Mouse (Mus musculus) intestine, postnatal 0 days (tissue): ENCODE data around the gene Gm12216. TPM values are rescaled to one million over a fixed set of nuclear protein-coding genes. Genes with fewer than 3 reads are reported as not detected.
"Not testable (repeated sequence)": the region's sequence is repeated elsewhere in the genome, so short reads cannot be mapped to it uniquely, and the experiment has no call there.

ENCODE experiments used
- ATAC-seq: fragments of 200-750 bp; cut with Nextera tagmentation; 2 replicates; pipeline ENCODE4 v1.8.0; 2017; ENCODE audit warnings: mild to moderate bottlenecking, moderate TSS enrichment, moderate library complexity
- H3K27ac ChIP-seq: fragments of 300-500 bp; sonication (generic); 2 replicates; pipeline ENCODE4 v1.5.1; 2014; ENCODE audit warnings: mild to moderate bottlenecking, low read depth, low read length, moderate library complexity
- H3K27me3 ChIP-seq: fragments of 300-500 bp; sonication (generic); replicated peaks from 2 replicates; pipeline ENCODE4 v1.6.1; 2014; ENCODE audit warnings: low read length, mixed read lengths; ENCODE audit not compliant: control insufficient read depth, insufficient read depth
- H3K36me3 ChIP-seq: fragments of 300-500 bp; sonication (generic); 2 replicates; pipeline ENCODE4 v1.6.1; 2014; ENCODE audit warnings: mild to moderate bottlenecking, moderate library complexity; ENCODE audit not compliant: control insufficient read depth, insufficient read depth
- H3K4me1 ChIP-seq: fragments of 300-500 bp; sonication (generic); replicated peaks from 2 replicates; pipeline ENCODE4 v1.6.1; 2014; ENCODE audit warnings: antibody characterized with exemption, low read length, mixed read lengths; ENCODE audit not compliant: control insufficient read depth, insufficient read depth
- H3K4me2 ChIP-seq: fragments of 300-500 bp; sonication (generic); replicated peaks from 2 replicates; pipeline ENCODE4 v1.6.1; 2014; ENCODE audit warnings: low read depth, mild to moderate bottlenecking, moderate library complexity
- H3K4me3 ChIP-seq: fragments of 300-500 bp; sonication (generic); 2 replicates; pipeline ENCODE4 v1.5.1; 2014; ENCODE audit warnings: low read depth, low read length
- H3K9ac ChIP-seq: fragments of 300-500 bp; sonication (generic); 2 replicates; pipeline ENCODE4 v1.6.1; 2014; ENCODE audit warnings: mild to moderate bottlenecking, low read depth, low read length
- H3K9me3 ChIP-seq: fragments of 300-500 bp; sonication (generic); 2 replicates; pipeline ENCODE4 v1.6.1; 2016; ENCODE audit warnings: mixed run types; ENCODE audit not compliant: control insufficient read depth
- CTCF ChIP-seq: sonication (generic); IDR thresholded peaks from 2 replicates; pipeline ENCODE4 v1.5.1; 2016; ENCODE audit warnings: low read depth, mild to moderate bottlenecking, control low read depth, antibody characterized with exemption, moderate library complexity
- WGBS: fragments of 180-500 bp; shearing (Covaris S2); extraction: QIAGEN DNeasy Blood & Tissue Kit; methylation state at CpG from one replicate; pipeline ENCODE4 v1.1.7; 2014; 5-methylcytosine and 5-hydroxymethylcytosine counted together
- polyA plus RNA-seq: library from polyadenylated mRNA; unstranded; fragments of >200 nt; fragmentation: Nextera tagmentation; extraction: Ambion mirVana; gene quantifications from 2 replicates; pipeline ENCODE4 v1.2.1, GENCODE M21; 2015

The Gm12216 gene
- polyA plus RNA-seq, 1 experiment from 2014 or later: 6.5 TPM

DNA sequence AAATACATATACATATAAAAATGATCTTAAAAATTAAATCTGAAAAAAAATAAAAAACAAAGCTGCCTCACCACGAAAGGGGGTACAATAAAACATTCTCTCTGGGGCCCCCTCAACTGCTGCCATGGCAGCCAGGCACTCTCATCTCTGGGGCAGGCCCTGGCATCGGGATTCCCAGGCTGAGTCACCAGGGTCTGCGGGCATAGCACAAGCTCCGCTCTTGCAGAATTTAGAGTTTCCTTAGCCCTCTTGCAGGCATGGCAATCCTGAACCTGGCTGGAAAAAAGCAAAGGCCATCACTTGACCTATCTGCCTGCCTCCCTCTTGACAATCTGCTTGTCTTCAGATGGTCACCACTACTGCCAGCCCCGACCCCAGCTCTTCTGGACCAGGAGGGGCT is 97.8 kb downstream of the Gm12216 start:
- no peak overlapping the region for H3K4me3 ChIP-seq
- peak overlapping the region; percentile 99 for H3K27ac ChIP-seq
- H3K4me1 ChIP-seq: peaks cover 25% of the 10 kb centered on the region
- 65% methylated on average over 5 of the region's 5 CpGs for WGBS
- ATAC-seq: no peak
- H3K4me2 ChIP-seq: no peak overlapping the region
- H3K27me3 ChIP-seq: no peaks in the 10 kb centered on the region
- TF ChIP-seq CTCF: no peak
- no peak overlapping the region for H3K9ac ChIP-seq
- H3K9me3 ChIP-seq: no peaks in the 10 kb centered on the region
- no peaks in the 10 kb centered on the region for H3K36me3 ChIP-seq

DNA sequence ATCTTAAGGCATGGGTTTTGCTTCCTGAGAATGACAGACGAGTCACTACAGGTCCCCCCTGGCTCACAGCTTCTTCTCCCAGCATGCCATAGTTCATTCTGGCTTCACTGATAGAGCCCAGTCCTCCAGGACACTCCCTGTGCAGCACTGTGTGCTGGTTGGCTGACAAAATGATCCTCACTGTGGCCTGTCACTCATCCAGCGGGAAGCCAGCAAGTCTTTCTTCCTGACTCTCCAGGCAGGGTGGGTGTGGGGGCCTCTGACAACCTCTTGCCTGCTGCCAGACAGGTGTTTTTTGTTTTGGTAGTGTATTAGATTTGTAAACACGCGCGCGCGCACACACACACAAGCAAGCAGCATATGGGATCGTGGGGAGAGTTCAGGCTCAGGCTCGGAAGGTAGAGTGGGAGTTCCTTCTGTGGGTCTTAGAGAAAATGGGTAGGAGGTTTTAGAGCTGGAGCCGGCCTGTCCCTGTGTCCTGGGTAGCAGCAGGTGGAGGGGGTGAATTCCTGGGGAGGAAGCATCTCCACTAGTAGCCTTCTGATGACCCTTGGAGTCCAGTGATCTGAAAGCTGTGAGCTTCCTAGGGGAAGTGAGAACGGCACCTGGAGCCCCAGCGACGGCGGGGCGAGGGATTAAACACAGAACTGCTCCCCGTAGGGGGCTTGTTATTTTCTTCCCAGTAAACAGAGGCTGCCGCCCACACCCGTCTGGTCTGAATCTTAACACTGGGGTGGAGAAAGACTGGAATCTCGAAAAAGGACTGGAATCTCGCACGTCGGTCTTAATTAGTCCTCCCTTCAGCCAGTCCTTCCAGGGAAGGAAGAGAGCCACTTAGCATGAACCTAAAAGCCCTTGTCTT is 99.3 kb downstream of the Gm12216 start:
- WGBS: 19% methylated on average over 22 of the region's 22 CpGs
- Histone ChIP-seq H3K27ac (peak overlapping the region; percentile 95), H3K4me2 (peak overlapping the region; percentile 37; the same call in 1 of the 2 replicates), H3K9ac (0 out of 2 replicates have a peak overlapping the region, but pooled peaks have one; percentile 1), H3K9me3 (no peaks in the 10 kb centered on the region), H3K36me3 (no peaks in the 10 kb centered on the region), H3K4me3 (no peak overlapping the region), H3K4me1 (peaks cover 25% of the 10 kb centered on the region), H3K27me3 (no peaks in the 10 kb centered on the region)
- ATAC-seq: peak; percentile 12; the same call in 1 of the 2 replicates
- TF ChIP-seq CTCF: no peak

GRCm38 (mm10) chr11:53758791-53759351 is 100.2 kb downstream of the Gm12216 start:
- H3K4me3 ChIP-seq: no peak overlapping the region
- H3K4me2 ChIP-seq: peak overlapping the region; percentile 30; the same call in 1 of the 2 replicates
- no peaks in the 10 kb centered on the region for H3K36me3 ChIP-seq
- peak; percentile 68 for ATAC-seq
- WGBS: 25% methylated on average over 6 of the region's 6 CpGs
- H3K27ac ChIP-seq: peak overlapping the region; percentile 95
- H3K4me1 ChIP-seq: peaks cover 25% of the 10 kb centered on the region
- H3K9ac ChIP-seq: 0 out of 2 replicates have a peak overlapping the region, but pooled peaks have one; percentile 1
- TF ChIP-seq CTCF: peak; percentile 67
- H3K27me3 ChIP-seq: no peaks in the 10 kb centered on the region
- H3K9me3 ChIP-seq: no peaks in the 10 kb centered on the region

DNA sequence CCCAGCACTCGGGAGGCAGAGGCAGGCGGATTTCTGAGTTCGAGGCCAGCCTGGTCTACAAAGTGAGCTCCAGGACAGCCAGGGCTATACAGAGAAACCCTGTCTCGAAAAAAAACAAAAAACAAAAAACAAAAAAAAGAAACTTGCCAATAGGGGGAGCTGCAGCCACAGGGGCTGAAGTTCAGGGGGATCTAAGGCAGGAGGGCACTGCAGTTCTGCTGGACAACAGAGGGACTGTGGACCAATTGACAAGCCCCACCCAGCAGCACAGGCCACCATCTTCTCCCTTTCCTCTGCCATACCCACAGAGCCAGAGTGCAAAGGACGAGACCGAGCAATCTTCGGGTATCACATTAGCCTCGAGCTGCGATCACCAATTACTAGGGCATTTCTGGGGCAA is 101.0 kb downstream of the Gm12216 start:
- Histone ChIP-seq H3K27ac (peak overlapping the region; percentile 95), H3K4me1 (peaks cover 25% of the 10 kb centered on the region)
- 51% methylated on average over 8 of the region's 9 CpGs for WGBS
- not testable (repeated sequence) for H3K4me2 ChIP-seq, H3K9ac ChIP-seq, ATAC-seq, H3K27me3 ChIP-seq, H3K36me3 ChIP-seq, H3K9me3 ChIP-seq, H3K4me3 ChIP-seq
- TF ChIP-seq CTCF: peak; percentile 68

- Histone ChIP-seq H3K4me2 (no peak overlapping the region), H3K9ac (no peak overlapping the region), H3K4me3 (no peak overlapping the region), H3K36me3 (no peaks in the 10 kb centered on the region), H3K27ac (peak overlapping the region; percentile 95), H3K4me1 (peaks cover 24% of the 10 kb centered on the region), H3K9me3 (no peaks in the 10 kb centered on the region), H3K27me3 (no peaks in the 10 kb centered on the region)
- TF ChIP-seq CTCF: no peak
- ATAC-seq: peak; percentile 47
- 42% methylated on average over 4 of the region's 4 CpGs for WGBS
Measured at GRCm38 (mm10) chr11:53757612-53758011, 101.4 kb downstream of the Gm12216 start.

- no peak for ATAC-seq
- Histone ChIP-seq H3K9me3 (no peaks in the 10 kb centered on the region), H3K9ac (no peak overlapping the region), H3K27me3 (no peaks in the 10 kb centered on the region), H3K4me1 (peaks cover 12% of the 10 kb centered on the region), H3K27ac (no peak overlapping the region), H3K36me3 (no peaks in the 10 kb centered on the region), H3K4me3 (no peak overlapping the region), H3K4me2 (no peak overlapping the region)
- no peak for TF ChIP-seq CTCF
- WGBS: 72% methylated on average over 12 of the region's 12 CpGs
Measured at GRCm38 (mm10) chr11:53755011-53755595, 104.0 kb downstream of the Gm12216 start.
